9 mouse cellular contexts compared by ENCODE assay signal in genomic region chr7:99375455-99375854, GRCm38 (mm10). TPM values are rescaled to one million over a fixed set of nuclear protein-coding genes. Genes with fewer than 3 reads are reported as not detected.
DNase-seq lines count a peak whose midpoint lies in the region; ATAC-seq and TF ChIP-seq lines count a peak whose summit lies in the region.
"Had no signal": no experiment of that assay in that cellular context is flagged by ENCODE, and none has a peak within 500 bp of the region (broad histone marks: within the 10 kb centered on the region; RNA-seq: fewer than 3 reads in every experiment).

No protein-coding gene starts in this region.

- H3K9me3 ChIP-seq in intestine, embryonic 14.5 days (ENCODE audit: control insufficient read depth, low read length): no peaks in the 10 kb centered on the region
- no peaks in the 10 kb centered on the region for H3K9me3 ChIP-seq in intestine, embryonic 16.5 days (ENCODE audit: control insufficient read depth, low read length)
- no peaks in the 10 kb centered on the region for H3K9me3 ChIP-seq in ES-E14 (ENCODE audit: control insufficient read depth, insufficient read depth, low read depth, low read length)
- no peaks in the 10 kb centered on the region for H3K9me3 ChIP-seq in liver, embryonic 11.5 days (ENCODE audit: control insufficient read depth, low read length)
- H3K9me3 ChIP-seq: liver, embryonic 15.5 days had no signal

- TF ChIP-seq POLR2A in cerebellum, adult 2 months (IDR thresholded peaks at IDR 0.05; ENCODE audit: borderline replicate concordance, insufficient read depth, low read length): no peak

- peaks cover 9% of the 10 kb centered on the region for H3K4me1 ChIP-seq in intestine, embryonic 14.5 days (replicated peaks; ENCODE audit: control insufficient read depth, insufficient read depth, low read length)
- H3K4me1 ChIP-seq in intestine, embryonic 16.5 days (ENCODE audit: control insufficient read depth, insufficient read depth, low read length): peaks cover 2% of the 10 kb centered on the region; the same call in 1 of the 2 replicates
- no peaks in the 10 kb centered on the region for H3K4me1 ChIP-seq in ES-E14 (ENCODE audit: control insufficient read depth in 2 of 2, insufficient read depth in 2 of 2, low read length in 2 of 2, poor library complexity in 1 of 2)
- H3K4me1 ChIP-seq in cerebellum, adult 2 months (ENCODE audit: control insufficient read depth, insufficient read depth, low read length): 0 out of 2 replicates have a peak, but pooled peaks cover under 1% of the 10 kb centered on the region
- H3K4me1 ChIP-seq in liver, embryonic 11.5 days (replicated peaks; ENCODE audit: control insufficient read depth, insufficient read depth, low read length): no peaks in the 10 kb centered on the region

- in situ Hi-C loops in ES-E14 (cut with MboI; ENCODE audit: low sequenced_read_pairs in 2 of 2, unreplicated experiment in 2 of 2): loop anchor here in 1 of 2 experiments (10.0 kb wide), 1 partner anchor 79 kb away; no protein-coding TSS in a partner anchor

- H3K36me3 ChIP-seq in intestine, embryonic 14.5 days (ENCODE audit: control insufficient read depth, insufficient read depth, low read length): no peaks in the 10 kb centered on the region
- H3K36me3 ChIP-seq in intestine, embryonic 16.5 days (ENCODE audit: control insufficient read depth, insufficient read depth, low read length): no peaks in the 10 kb centered on the region
- no peaks in the 10 kb centered on the region for H3K36me3 ChIP-seq in ES-E14 (ENCODE audit: control insufficient read depth, insufficient read depth, low read length, poor library complexity, severe bottlenecking)
- H3K36me3 ChIP-seq in liver, embryonic 11.5 days (ENCODE audit: control insufficient read depth, insufficient read depth, low read length): no peaks in the 10 kb centered on the region
- H3K36me3 ChIP-seq: liver, embryonic 15.5 days had no signal

- 5% methylated on average over 4 of the region's 4 CpGs for WGBS in intestine, embryonic 14.5 days
- WGBS in intestine, embryonic 16.5 days: 5% methylated on average over 4 of the region's 4 CpGs
- 5% methylated on average over 4 of the region's 4 CpGs for WGBS in cerebellum, adult 2 months
- 7% methylated on average over 4 of the region's 4 CpGs for WGBS in liver, embryonic 11.5 days

- H3K4me2 ChIP-seq in intestine, embryonic 14.5 days (ENCODE audit: low read length): no peak overlapping the region
- no peak overlapping the region for H3K4me2 ChIP-seq in intestine, embryonic 16.5 days (ENCODE audit: low read depth, low read length)
- H3K4me2 ChIP-seq in liver, embryonic 11.5 days: no peak overlapping the region
- H3K4me2 ChIP-seq: liver, embryonic 15.5 days had no signal

- H3K9ac ChIP-seq in intestine, embryonic 14.5 days (ENCODE audit: low read length): no peak overlapping the region
- no peak overlapping the region for H3K9ac ChIP-seq in intestine, embryonic 16.5 days (ENCODE audit: low read depth, low read length)
- H3K9ac ChIP-seq in ES-E14 (ENCODE audit: insufficient read depth, low read depth, low read length, poor library complexity, severe bottlenecking): no peak overlapping the region
- H3K9ac ChIP-seq in liver, embryonic 11.5 days (ENCODE audit: low read depth, low read length): no peak overlapping the region
- H3K9ac ChIP-seq: liver, embryonic 15.5 days had no signal

- ATAC-seq in intestine, embryonic 14.5 days (replicated peaks; ENCODE audit: low FRiP score, low TSS enrichment, low read depth): no peak
- ATAC-seq in intestine, embryonic 16.5 days: no peak
- ATAC-seq in liver, embryonic 11.5 days (replicated peaks; ENCODE audit: low FRiP score): no peak

- peak; percentile 97 for DNase-seq in intestine, embryonic 14.5 days (ENCODE audit: low spot score)
- no peak for DNase-seq in ES-E14 (ENCODE audit: low read depth, low spot score)
- peak; percentile 69 to 85 for DNase-seq in cerebellum, adult 2 months
- peak; percentile 85 for DNase-seq in heart, postnatal 4 days
- DNase-seq in liver, embryonic 11.5 days (ENCODE audit: low spot score): peak; percentile 68
- peak; percentile 64 to 83 for DNase-seq in right cerebral cortex, postnatal 10 days (ENCODE audit: low spot score in 2 of 2)
- peak; percentile 57 for DNase-seq in yolk sac, embryonic 10.5 days (ENCODE audit: low spot score)

- H3K27ac ChIP-seq in intestine, embryonic 14.5 days (ENCODE audit: low read depth): no peak overlapping the region
- no peak overlapping the region for H3K27ac ChIP-seq in intestine, embryonic 16.5 days (ENCODE audit: low read length)
- H3K27ac ChIP-seq in ES-E14 (ENCODE audit: insufficient read depth, low read depth, low read length, poor library complexity, severe bottlenecking): no peak overlapping the region
- H3K27ac ChIP-seq in cerebellum, adult 2 months (ENCODE audit: insufficient read depth, low read length): no peak overlapping the region
- no peak overlapping the region for H3K27ac ChIP-seq in liver, embryonic 11.5 days (ENCODE audit: low read depth, low read length)
- H3K27ac ChIP-seq: liver, embryonic 15.5 days had no signal

- no peaks in the 10 kb centered on the region for H3K27me3 ChIP-seq in intestine, embryonic 14.5 days (replicated peaks; ENCODE audit: control insufficient read depth, insufficient read depth, low read length)
- no peaks in the 10 kb centered on the region for H3K27me3 ChIP-seq in intestine, embryonic 16.5 days (replicated peaks; ENCODE audit: control insufficient read depth, insufficient read depth, low read length)
- H3K27me3 ChIP-seq in cerebellum, adult 2 months (ENCODE audit: control insufficient read depth, insufficient read depth, low read length): no peaks in the 10 kb centered on the region
- no peaks in the 10 kb centered on the region; the same call in 1 of the 2 replicates for H3K27me3 ChIP-seq in liver, embryonic 11.5 days (replicated peaks; ENCODE audit: control insufficient read depth, insufficient read depth, low read length)

- no peak overlapping the region for H3K4me3 ChIP-seq in intestine, embryonic 14.5 days (ENCODE audit: low read depth, low read length)
- H3K4me3 ChIP-seq in intestine, embryonic 16.5 days (ENCODE audit: low read length): no peak overlapping the region
- no peak overlapping the region for H3K4me3 ChIP-seq in ES-E14 (ENCODE audit: insufficient read depth in 1 of 2, low read depth in 1 of 2, low read length in 2 of 2, poor library complexity in 1 of 2, severe bottlenecking in 1 of 2)
- no peak overlapping the region for H3K4me3 ChIP-seq in cerebellum, adult 2 months (replicated peaks; ENCODE audit: insufficient read depth, low read depth, low read length)
- H3K4me3 ChIP-seq in liver, embryonic 11.5 days (ENCODE audit: low read depth, low read length): no peak overlapping the region
- H3K4me3 ChIP-seq: liver, embryonic 15.5 days had no signal

- peak; percentile 89 for TF ChIP-seq CTCF in cerebellum, adult 2 months (IDR thresholded peaks at IDR 0.05; ENCODE audit: borderline replicate concordance, insufficient read depth, low read depth, low read length)

TF ChIP-seq in ES-E14, 5 proteins besides CTCF, POLR2A, EP300 and RAD21:
- TF ChIP-seq ZC3H11A (IDR thresholded peaks at IDR 0.05; ENCODE audit: borderline replicate concordance, low read depth, low read length) (peak; percentile 39; the same call in 1 of the 2 replicates), CHD2 (IDR thresholded peaks at IDR 0.05; ENCODE audit: low read depth, low read length) (no peak), MAFK (IDR thresholded peaks at IDR 0.05; ENCODE audit: insufficient read depth, low read depth, low read length) (no peak), HCFC1 (IDR thresholded peaks at IDR 0.05; ENCODE audit: borderline replicate concordance, insufficient read depth, low read length) (no peak), ZNF384 (IDR thresholded peaks at IDR 0.05; ENCODE audit: low read depth, low read length) (no peak)

RNA-seq across cellular contexts. Expression of gene Gdpd5, which starts 5.8 kb away (rescaled TPM):
- polyA plus RNA-seq in intestine, embryonic 14.5 days (2014; fragmentation: Nextera tagmentation; extraction: Ambion mirVana): 18.6 and 23.4 TPM in 2 replicates
- polyA plus RNA-seq in intestine, embryonic 16.5 days (2015; fragmentation: Nextera tagmentation; extraction: Ambion mirVana): 17.1 and 17.5 TPM in 2 replicates
- total RNA-seq in ES-E14 (2012; rRNA removed): 8.3 and 10.2 TPM in 2 replicates
- 49.4 and 50.0 TPM in 2 replicates for polyA plus RNA-seq in cerebellum, adult 2 months (2012; rRNA removed)
- 10 to 100 TPM; 40.7 to 42.6 TPM for total RNA-seq in heart, postnatal 4 days (2021)
- 5.7 and 7.5 TPM in 2 replicates for polyA plus RNA-seq in liver, embryonic 11.5 days (2014; fragmentation: Nextera tagmentation; extraction: Ambion mirVana)

RNA-seq across cellular contexts. Expression of gene Serpinh1, which starts 22.4 kb away (rescaled TPM):
- 417 and 502 TPM in 2 replicates for polyA plus RNA-seq in intestine, embryonic 14.5 days (2014; fragmentation: Nextera tagmentation; extraction: Ambion mirVana)
- polyA plus RNA-seq in intestine, embryonic 16.5 days (2015; fragmentation: Nextera tagmentation; extraction: Ambion mirVana): 903 and 983 TPM in 2 replicates
- total RNA-seq in ES-E14 (2012; rRNA removed): 337 and 500 TPM in 2 replicates
- 24.9 and 25.4 TPM in 2 replicates for polyA plus RNA-seq in cerebellum, adult 2 months (2012; rRNA removed)
- total RNA-seq in heart, postnatal 4 days (2021): 100 to 1,000 TPM; 557 to 601 TPM
- polyA plus RNA-seq in liver, embryonic 11.5 days (2014; fragmentation: Nextera tagmentation; extraction: Ambion mirVana): 224 and 232 TPM in 2 replicates
